Mouse (Mus musculus) midbrain, embryonic 11.5 days (tissue): ENCODE data around the gene Tprkb. TPM values are rescaled to one million over a fixed set of nuclear protein-coding genes. Genes with fewer than 3 reads are reported as not detected.
"Not testable (repeated sequence)": the region's sequence is repeated elsewhere in the genome, so short reads cannot be mapped to it uniquely, and the experiment has no call there.

Experiments used
- ATAC-seq: fragments of 200-750 bp; cut with Nextera tagmentation; 2 replicates; pipeline ENCODE4 v1.8.0; 2017; ENCODE audit warnings: moderate TSS enrichment, moderate library complexity; ENCODE audit not compliant: low FRiP score
- DNase-seq: peaks from one replicate; pipeline ENCODE4 v3.0.0; 2015; ENCODE audit warnings: low spot score; ENCODE audit errors: missing footprints
- H3K27ac ChIP-seq: fragments of 300-500 bp; sonication (generic); 2 replicates; pipeline ENCODE4 v1.5.1; 2014; ENCODE audit warnings: low read depth, low read length
- H3K27me3 ChIP-seq: fragments of 300-500 bp; sonication (generic); 2 replicates; pipeline ENCODE4 v1.6.1; 2014; ENCODE audit warnings: mild to moderate bottlenecking, low read length, moderate library complexity, mixed read lengths; ENCODE audit not compliant: control insufficient read depth, insufficient read depth
- H3K36me3 ChIP-seq: fragments of 300-500 bp; sonication (generic); 2 replicates; pipeline ENCODE4 v1.6.1; 2014; ENCODE audit warnings: mild to moderate bottlenecking, low read length, moderate library complexity, mixed read lengths; ENCODE audit not compliant: control insufficient read depth, insufficient read depth
- H3K4me1 ChIP-seq: fragments of 300-500 bp; sonication (generic); 2 replicates; pipeline ENCODE4 v1.6.1; 2014; ENCODE audit warnings: low read length; ENCODE audit not compliant: control insufficient read depth, insufficient read depth
- H3K4me2 ChIP-seq: fragments of 300-500 bp; sonication (generic); 2 replicates; pipeline ENCODE4 v1.6.1; 2014; ENCODE audit warnings: mild to moderate bottlenecking, moderate library complexity
- H3K4me3 ChIP-seq: fragments of 300-500 bp; sonication (generic); 2 replicates; pipeline ENCODE4 v1.5.1; 2014; ENCODE audit warnings: low read depth, low read length
- H3K9ac ChIP-seq: fragments of 300-500 bp; sonication (generic); 2 replicates; pipeline ENCODE4 v1.6.1; 2014; ENCODE audit warnings: low read length
- H3K9me3 ChIP-seq: fragments of 300-500 bp; sonication (generic); 2 replicates; pipeline ENCODE4 v1.6.1; 2016; ENCODE audit warnings: low read length; ENCODE audit not compliant: control insufficient read depth
- WGBS: fragments of 180-500 bp; shearing (Covaris S2); extraction: QIAGEN DNeasy Blood & Tissue Kit; methylation state at CpG from one replicate; pipeline ENCODE4 v1.1.7; 2014; 5-methylcytosine and 5-hydroxymethylcytosine counted together
- polyA plus RNA-seq: library from polyadenylated mRNA; unstranded; fragments of >200 nt; fragmentation: Nextera tagmentation; extraction: Ambion mirVana; gene quantifications from 2 replicates; pipeline ENCODE4 v1.2.1, GENCODE M21; 2014

Tprkb gene
- polyA plus RNA-seq, 1 experiment from 2014 or later = 33.6 TPM

DNA sequence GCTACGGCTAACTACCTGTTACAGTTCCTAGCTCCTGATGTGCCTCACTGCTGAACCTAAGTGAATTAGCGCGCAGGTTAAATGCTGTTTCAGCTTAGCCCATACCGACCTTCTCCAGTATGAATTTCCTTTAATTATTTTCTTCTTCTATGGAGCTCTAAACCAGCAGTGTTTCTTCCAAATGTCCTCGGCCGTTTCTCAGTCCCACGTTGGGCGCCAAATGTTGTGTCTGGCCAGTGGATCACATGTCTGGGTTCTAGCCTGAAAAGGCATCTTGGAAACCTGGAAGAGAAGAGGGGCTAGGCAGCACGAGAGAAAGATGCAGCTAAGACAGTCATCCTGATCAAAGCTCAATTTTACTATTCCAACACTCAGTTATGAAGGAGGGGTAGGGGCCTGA, 28.4 kb upstream of the Tprkb start:
- H3K9ac ChIP-seq, H3K4me2 ChIP-seq, DNase-seq, H3K9me3 ChIP-seq, ATAC-seq, H3K27ac ChIP-seq, H3K4me3 ChIP-seq, H3K27me3 ChIP-seq, H3K36me3 ChIP-seq, H3K4me1 ChIP-seq: not testable (repeated sequence)
- 92% methylated on average over 9 of the region's 9 CpGs for WGBS

DNA sequence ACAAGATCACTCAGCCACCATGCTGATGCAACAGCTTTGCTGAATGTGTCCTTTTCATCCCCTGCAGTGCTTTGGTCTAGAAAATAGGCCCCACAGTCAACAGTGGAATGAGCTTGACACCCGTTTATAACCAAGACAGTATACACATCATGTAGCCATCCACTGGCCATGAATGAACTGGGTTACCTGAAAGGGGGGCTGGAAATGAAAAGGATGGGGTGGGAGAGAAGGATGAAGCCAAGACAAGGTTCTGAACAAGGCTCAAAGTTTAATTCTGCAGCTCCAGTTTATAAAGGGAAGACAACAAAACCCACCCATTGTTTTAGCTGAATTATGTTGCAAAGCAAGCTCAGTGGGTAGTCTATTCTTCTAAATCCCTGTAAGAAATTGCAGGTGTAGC, 27.4 kb upstream of the Tprkb start:
- no peaks in the 10 kb centered on the region for H3K36me3 ChIP-seq
- H3K4me2 ChIP-seq = no peak overlapping the region
- ATAC-seq (no peak), DNase-seq (no peak)
- peaks cover 6% of the 10 kb centered on the region; the same call in 1 of the 2 replicates for H3K9me3 ChIP-seq
- no peak overlapping the region for H3K4me3 ChIP-seq
- no peaks in the 10 kb centered on the region for H3K27me3 ChIP-seq
- H3K27ac ChIP-seq = no peak overlapping the region
- no peaks in the 10 kb centered on the region for H3K4me1 ChIP-seq
- no peak overlapping the region for H3K9ac ChIP-seq
- 85% methylated on average over 1 of the region's 1 CpGs for WGBS

DNA sequence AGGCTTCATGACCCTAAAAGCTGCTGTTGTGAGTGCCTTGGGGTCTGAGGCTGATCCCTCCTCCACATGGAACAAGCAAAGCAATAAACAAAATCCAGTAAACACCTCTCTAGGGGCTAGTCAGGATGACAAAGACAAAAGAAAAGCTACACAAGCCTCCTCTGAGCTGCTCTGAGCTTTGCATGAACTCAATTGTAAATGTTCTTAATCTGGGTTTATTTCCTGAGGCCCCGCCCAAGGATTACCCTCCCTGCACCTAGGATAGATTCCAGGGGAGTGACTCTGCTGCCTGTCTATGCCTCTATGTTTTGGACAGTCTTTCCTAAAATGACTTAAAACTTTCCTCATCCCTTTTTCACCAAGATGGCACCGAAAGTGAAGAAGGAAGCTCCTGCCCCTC, 22.7 kb upstream of the Tprkb start:
- H3K4me3 ChIP-seq = no peak overlapping the region
- H3K27me3 ChIP-seq = no peaks in the 10 kb centered on the region
- H3K9me3 ChIP-seq = no peaks in the 10 kb centered on the region
- H3K4me2 ChIP-seq = no peak overlapping the region
- 89% methylated on average over 2 of the region's 2 CpGs for WGBS
- H3K36me3 ChIP-seq = no peaks in the 10 kb centered on the region
- H3K4me1 ChIP-seq = no peaks in the 10 kb centered on the region
- ATAC-seq = no peak
- no peak overlapping the region for H3K27ac ChIP-seq
- H3K9ac ChIP-seq = no peak overlapping the region
- no peak for DNase-seq

DNA sequence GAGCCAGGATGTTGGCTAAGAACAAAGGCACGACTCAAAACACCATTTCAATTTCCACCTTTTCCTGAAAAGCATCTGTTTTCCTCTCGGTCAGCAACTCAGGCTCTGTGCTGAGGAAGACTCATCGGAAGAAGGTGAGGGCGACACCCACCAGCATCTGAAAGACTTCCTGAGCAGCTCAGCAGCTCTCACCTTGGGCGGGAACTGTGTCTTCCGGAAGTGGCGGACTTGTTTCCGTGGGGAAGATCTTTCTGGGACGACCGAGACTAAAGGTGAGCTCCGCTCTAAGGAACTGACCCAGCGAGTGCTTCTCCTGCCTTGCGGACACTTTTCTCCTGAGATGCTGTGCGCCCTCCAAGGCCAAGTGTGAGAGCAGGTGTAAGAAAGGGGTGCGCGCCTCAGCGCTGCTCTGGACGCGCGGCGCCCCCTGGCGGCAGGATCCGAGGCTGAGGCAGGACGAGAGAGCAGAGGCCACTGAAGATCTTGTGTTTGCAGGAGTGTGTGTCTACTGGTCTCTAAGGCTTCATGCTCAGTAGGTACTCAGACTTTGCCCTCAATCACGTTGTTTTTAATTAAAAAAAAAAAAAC, 16.5 kb upstream of the Tprkb start:
- not testable (repeated sequence) for H3K4me2 ChIP-seq

DNA sequence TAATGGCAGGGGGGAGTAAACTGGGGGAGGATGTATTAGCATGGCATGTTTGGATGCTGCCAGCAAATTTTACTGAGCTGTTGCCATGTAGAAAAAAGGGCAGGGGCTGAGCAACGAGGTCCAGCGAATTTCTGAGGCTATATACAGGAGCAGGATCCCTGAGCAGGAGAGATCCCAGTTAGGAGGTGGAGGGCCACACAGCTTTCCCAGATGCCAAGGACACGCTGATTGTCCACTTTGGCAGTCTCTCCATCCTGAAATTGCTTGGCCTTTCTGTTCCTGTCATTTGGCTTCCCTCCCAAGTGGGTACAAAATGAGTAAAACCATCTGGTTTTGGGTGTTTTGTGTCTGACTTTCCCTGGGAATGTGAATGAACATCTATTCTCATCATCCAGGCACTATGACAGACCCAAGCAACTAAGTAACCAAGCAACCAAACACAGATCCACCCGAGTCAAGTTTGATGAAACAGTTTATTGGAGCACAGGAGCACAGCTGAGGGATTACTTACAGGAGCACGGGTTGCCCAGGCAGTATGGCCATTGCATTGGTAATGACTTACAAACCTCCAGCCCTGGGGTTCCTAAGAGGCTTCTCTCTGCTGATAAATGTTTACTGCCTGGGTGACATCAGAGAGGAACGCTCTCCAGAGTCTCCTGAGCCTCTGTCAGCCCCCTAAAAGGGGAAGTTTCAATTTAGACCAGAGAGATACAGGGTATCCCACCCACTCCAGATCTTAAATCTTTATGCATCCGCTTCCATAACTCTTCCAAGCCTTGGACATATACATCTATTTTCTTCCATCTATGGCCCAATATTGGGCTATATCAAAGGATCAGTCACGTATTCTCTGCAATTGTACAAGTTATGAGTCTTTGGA, 12.8 kb upstream of the Tprkb start:
- ATAC-seq, H3K4me3 ChIP-seq, H3K27me3 ChIP-seq, H3K36me3 ChIP-seq, H3K4me1 ChIP-seq, H3K9me3 ChIP-seq, DNase-seq, H3K9ac ChIP-seq, H3K27ac ChIP-seq, H3K4me2 ChIP-seq: not testable (repeated sequence)
- 82% methylated on average over 7 of the region's 8 CpGs for whole genome bisulfite sequencing

More for the DNA sequence above, 16.5 kb upstream of the Tprkb start:
- not testable (repeated sequence) for H3K36me3 ChIP-seq, H3K4me1 ChIP-seq, H3K27ac ChIP-seq, H3K9ac ChIP-seq, H3K9me3 ChIP-seq, ATAC-seq, H3K4me3 ChIP-seq, DNase-seq, H3K27me3 ChIP-seq
- 75% methylated on average over 25 of the region's 25 CpGs for WGBS

DNA sequence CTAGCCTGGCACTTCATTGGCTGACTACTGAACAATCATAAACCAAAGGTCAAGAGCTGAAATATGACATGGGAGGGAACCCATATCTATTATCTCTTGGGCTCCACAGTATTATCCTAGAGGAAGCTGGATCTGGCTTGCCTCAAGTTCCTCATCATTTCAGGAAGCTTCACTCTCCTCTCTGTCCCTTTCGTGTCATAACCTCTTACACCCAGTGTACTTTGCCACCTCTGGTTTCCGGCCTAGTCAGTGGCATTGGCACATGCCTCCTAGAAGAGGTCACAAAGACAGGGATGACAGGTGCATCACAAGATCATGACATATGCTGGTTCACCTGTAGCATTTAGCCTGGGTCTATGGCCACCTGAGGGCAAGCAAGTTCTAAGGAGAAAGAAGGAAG, 9.4 kb upstream of the Tprkb start:
- H3K4me3 ChIP-seq = no peak overlapping the region
- H3K36me3 ChIP-seq = no peaks in the 10 kb centered on the region
- no peaks in the 10 kb centered on the region for H3K9me3 ChIP-seq
- ATAC-seq = no peak
- H3K9ac ChIP-seq = no peak overlapping the region
- no peak overlapping the region for H3K4me2 ChIP-seq
- 96% methylated on average over 2 of the region's 2 CpGs for WGBS
- H3K27me3 ChIP-seq = no peaks in the 10 kb centered on the region
- no peak overlapping the region for H3K27ac ChIP-seq
- no peaks in the 10 kb centered on the region for H3K4me1 ChIP-seq
- DNase-seq = no peak

DNA sequence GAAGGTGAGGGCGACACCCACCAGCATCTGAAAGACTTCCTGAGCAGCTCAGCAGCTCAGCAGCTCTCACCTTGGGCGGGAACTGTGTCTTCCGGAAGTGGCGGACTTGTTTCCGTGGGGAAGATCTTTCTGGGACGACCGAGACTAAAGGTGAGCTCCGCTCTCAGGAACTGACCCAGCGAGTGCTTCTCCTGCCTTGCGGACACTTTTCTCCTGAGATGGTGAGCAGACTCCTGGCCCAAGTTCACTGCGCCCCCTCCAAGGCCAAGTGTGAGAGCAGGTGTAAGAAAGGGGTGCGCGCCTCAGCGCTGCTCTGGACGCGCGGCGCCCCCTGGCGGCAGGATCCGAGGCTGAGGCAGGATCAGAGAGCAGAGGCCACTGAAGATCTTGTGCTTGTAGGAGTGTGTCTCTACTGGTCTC, 7.0 kb upstream of the Tprkb start, which contains the start of gene Nat8f4:
Nat8f4 (minus strand) TSS at position 243 of the 420 bp plus-strand sequence.
- peak within 1 kb of the TSS; percentile 17; the same call in 1 of the 2 replicates for H3K4me3 ChIP-seq

DNA sequence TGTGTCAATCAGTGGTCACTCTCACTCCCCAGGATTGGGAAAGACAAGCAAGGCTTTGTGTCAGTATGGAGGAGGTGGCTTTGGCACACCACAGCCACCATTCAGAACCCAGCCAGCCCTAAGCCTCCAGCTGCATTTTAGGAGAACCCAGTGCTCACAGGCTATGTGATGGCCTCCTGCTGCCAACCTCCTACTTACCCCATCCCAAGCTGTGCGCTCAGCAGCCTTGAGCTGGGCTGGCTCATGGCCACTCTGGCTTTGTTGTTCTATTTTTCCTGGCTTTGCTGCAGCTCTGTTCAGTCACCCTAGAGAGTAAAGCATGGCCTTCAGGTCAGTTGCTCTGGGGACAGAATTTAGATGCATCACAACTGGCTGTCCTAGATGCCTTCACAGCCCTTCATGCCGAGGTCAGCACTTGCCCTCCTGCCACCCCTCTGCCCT, 4.7 kb upstream of the Tprkb start:
- WGBS = 69% methylated on average over 2 of the region's 2 CpGs
- not testable (repeated sequence) for H3K4me1 ChIP-seq, H3K36me3 ChIP-seq, H3K9ac ChIP-seq, H3K27me3 ChIP-seq, ATAC-seq, H3K9me3 ChIP-seq, H3K4me2 ChIP-seq, DNase-seq, H3K27ac ChIP-seq, H3K4me3 ChIP-seq

More for the DNA sequence above, 7.0 kb upstream of the Tprkb start, which contains the start of gene Nat8f4:
- peak; percentile 94 for DNase-seq
- not testable (repeated sequence) for H3K4me1 ChIP-seq, H3K9me3 ChIP-seq, H3K27ac ChIP-seq, H3K36me3 ChIP-seq, H3K9ac ChIP-seq, H3K27me3 ChIP-seq
- 11% methylated on average over 20 of the region's 20 CpGs for WGBS
- ATAC-seq = peak; percentile 81
- H3K4me2 ChIP-seq = peak within 1 kb of the TSS; percentile 32; the same call in 1 of the 2 replicates

DNA sequence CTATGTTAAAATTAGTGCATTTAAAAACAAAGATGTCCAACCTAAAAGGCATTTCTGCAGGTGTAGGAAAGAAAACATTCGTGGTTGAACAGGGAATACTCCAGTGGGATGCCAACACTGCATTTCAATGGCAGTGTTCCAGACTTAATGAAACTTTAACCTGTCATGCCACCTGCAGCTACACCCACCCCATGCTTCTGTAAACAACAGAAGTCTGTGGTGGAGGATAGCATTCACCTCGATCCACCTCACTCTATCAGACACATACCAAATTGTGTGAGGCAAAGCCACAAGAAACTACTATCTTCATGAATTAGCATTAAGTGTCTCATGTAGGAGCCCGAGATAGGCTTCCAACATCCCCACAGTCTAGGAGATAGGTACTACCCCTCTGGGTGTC, 3.3 kb upstream of the Tprkb start:
- 73% methylated on average over 3 of the region's 3 CpGs for WGBS
- no peak overlapping the region for H3K9ac ChIP-seq
- ATAC-seq (no peak), DNase-seq (no peak)
- no peak overlapping the region for H3K4me2 ChIP-seq
- H3K36me3 ChIP-seq = no peaks in the 10 kb centered on the region
- H3K4me1 ChIP-seq = no peaks in the 10 kb centered on the region
- H3K4me3 ChIP-seq = no peak overlapping the region
- no peaks in the 10 kb centered on the region for H3K27me3 ChIP-seq
- no peaks in the 10 kb centered on the region for H3K9me3 ChIP-seq
- no peak overlapping the region for H3K27ac ChIP-seq
